Mouse (Mus musculus) lung, adult 2 months (tissue): Measurements from ENCODE around the gene Spata3. TPM values are rescaled to one million over a fixed set of nuclear protein-coding genes. Genes with fewer than 3 reads are reported as not detected.
"Not testable (repeated sequence)": the region's sequence is repeated elsewhere in the genome, so short reads cannot be mapped to it uniquely, and the experiment has no call there.

ENCODE experiments used
- DNase-seq: peaks from one replicate; pipeline ENCODE4 v3.0.0; 2022
- H3K4me1 ChIP-seq: fragments of 200-500 bp; 2 replicates; pipeline ENCODE4 v1.6.1; 2011; ENCODE audit warnings: low read length; ENCODE audit not compliant: control insufficient read depth, insufficient read depth
- H3K4me3 ChIP-seq: fragments of 200-500 bp; replicated peaks from 2 replicates; pipeline ENCODE3; 2011; ENCODE audit warnings: low read depth, mild to moderate bottlenecking, control low read depth, low read length; ENCODE audit errors: extremely low read depth
- CTCF ChIP-seq: fragments of 200-500 bp; IDR thresholded peaks from 2 replicates; pipeline ENCODE4 v1.5.1; 2011; ENCODE audit warnings: mild to moderate bottlenecking, low read length, control low read depth; ENCODE audit not compliant: insufficient read depth
- POLR2A ChIP-seq: fragments of 200-500 bp; IDR thresholded peaks from 2 replicates; pipeline ENCODE4 v1.6.1; 2011; ENCODE audit warnings: low read depth, mild to moderate bottlenecking, control low read depth, low read length, borderline replicate concordance; ENCODE audit errors: extremely low read depth
- WGBS: fragments of 180-500 bp; shearing (Covaris S2); methylation state at CpG from one replicate; pipeline ENCODE4 v1.1.7; 2018; 5-methylcytosine and 5-hydroxymethylcytosine counted together
- polyA plus RNA-seq: library from polyadenylated mRNA; depleted of rRNA; stranded (reverse); fragments of >200 nt; gene quantifications from 2 replicates; pipeline ENCODE4 v1.2.3, GENCODE M21; 2012; rRNA removed

Gene Spata3
- 0.21 TPM in 1 of 2 replicates, not detected in the other for polyA plus RNA-seq

GRCm38 (mm10) chr1:86016516-86016915, at the start of gene Spata3:
Gene Spata3, plus strand, starts transcription at chr1:86016816.
- peaks cover 2% of the 10 kb centered on the region; the same call in 1 of the 2 replicates for H3K4me1 ChIP-seq
- no peak within 1 kb of the TSS for H3K4me3 ChIP-seq
- no peak for DNase-seq
- 80% methylated on average over 8 of the region's 8 CpGs for WGBS
- TF ChIP-seq CTCF, result no peak
- TF ChIP-seq POLR2A, result no peak

- no peak for DNase-seq
- no peak overlapping the region for H3K4me3 ChIP-seq
- TF ChIP-seq POLR2A (no peak), CTCF (no peak)
- WGBS, result 67% methylated on average over 1 of the region's 1 CpGs
- no peaks in the 10 kb centered on the region for H3K4me1 ChIP-seq
Observed at GRCm38 (mm10) chr1:85969081-85969480, 47.5 kb upstream of the Spata3 start.

DNA sequence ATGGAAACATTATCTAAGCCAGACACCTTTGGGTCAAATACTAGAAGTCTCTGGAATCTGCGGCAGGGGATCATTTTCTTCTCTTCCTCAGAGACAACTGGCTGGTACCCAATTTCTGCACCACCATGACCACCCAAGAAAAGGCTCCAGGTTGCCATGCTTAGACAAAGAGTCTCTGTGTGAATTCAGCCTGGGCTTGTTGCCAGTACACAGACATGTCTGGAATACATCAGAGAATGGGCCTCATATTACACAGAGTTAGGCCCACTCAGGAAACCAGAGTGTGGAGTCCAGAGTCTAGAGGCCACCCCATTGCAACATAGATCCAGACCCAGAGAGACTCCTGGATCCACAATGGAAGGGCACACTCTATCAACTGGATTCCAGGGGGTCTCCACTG, 47.1 kb upstream of the Spata3 start:
- WGBS, result 64% methylated on average over 1 of the region's 1 CpGs
- DNase-seq, result no peak
- TF ChIP-seq CTCF, result no peak
- no peak for TF ChIP-seq POLR2A

DNA sequence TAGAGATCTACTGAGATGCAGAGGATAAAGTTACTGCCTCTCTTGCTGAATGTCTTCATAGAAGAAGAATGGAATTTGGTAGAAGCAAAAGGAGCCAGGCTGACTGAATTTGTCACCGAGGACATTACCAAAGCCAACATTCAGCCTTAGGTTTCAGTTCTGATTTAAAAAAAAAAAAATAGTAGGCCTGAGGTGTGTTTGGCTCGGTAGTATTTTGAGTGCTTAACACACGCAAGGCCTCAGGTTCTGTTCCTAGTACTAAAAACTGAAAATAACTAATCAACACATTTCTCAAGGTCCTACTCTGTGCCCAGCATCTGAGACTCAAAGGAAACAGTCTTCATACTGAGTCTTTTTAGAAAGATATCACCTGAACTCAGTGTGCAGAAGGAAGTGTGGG, 45.5 kb upstream of the Spata3 start:
- TF ChIP-seq CTCF, result no peak
- no peak for TF ChIP-seq POLR2A
- no peak for DNase-seq
- Histone ChIP-seq H3K4me3 (no peak overlapping the region), H3K4me1 (no peaks in the 10 kb centered on the region)
- WGBS, result 85% methylated on average over 3 of the region's 3 CpGs

More for the DNA sequence above, 47.1 kb upstream of the Spata3 start:
- H3K4me1 ChIP-seq, result no peaks in the 10 kb centered on the region
- H3K4me3 ChIP-seq, result no peak overlapping the region

DNA sequence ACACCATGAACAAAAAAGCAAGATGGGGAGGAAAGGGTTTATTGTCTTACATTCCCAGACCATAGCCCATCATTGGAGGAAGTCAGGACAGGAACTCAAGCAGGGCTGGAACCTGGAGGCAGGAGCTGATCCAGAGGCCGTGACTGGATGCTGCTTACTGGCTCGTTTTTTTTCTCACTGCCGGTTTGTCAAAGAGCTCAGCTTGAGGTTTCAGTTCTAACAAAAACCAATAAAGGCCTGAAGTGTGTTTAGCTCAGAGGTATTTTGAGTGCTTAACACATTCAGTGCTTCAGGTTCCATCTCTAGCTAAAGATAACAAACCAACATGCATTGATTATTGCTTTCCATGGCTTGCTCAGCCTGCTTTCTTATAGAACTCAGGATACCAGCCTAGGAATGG, 44.3 kb upstream of the Spata3 start:
- DNase-seq, result no peak
- no peak for TF ChIP-seq POLR2A
- no peak for TF ChIP-seq CTCF
- Histone ChIP-seq H3K4me3 (no peak overlapping the region), H3K4me1 (no peaks in the 10 kb centered on the region)
- 46% methylated on average over 3 of the region's 3 CpGs for WGBS

GRCm38 (mm10) chr1:85973468-85973877, 43.1 kb upstream of the Spata3 start:
- H3K4me1 ChIP-seq, result no peaks in the 10 kb centered on the region
- H3K4me3 ChIP-seq, result no peak overlapping the region
- TF ChIP-seq POLR2A, result no peak
- TF ChIP-seq CTCF, result no peak
- WGBS, result 83% methylated on average over 2 of the region's 2 CpGs
- DNase-seq, result no peak

DNA sequence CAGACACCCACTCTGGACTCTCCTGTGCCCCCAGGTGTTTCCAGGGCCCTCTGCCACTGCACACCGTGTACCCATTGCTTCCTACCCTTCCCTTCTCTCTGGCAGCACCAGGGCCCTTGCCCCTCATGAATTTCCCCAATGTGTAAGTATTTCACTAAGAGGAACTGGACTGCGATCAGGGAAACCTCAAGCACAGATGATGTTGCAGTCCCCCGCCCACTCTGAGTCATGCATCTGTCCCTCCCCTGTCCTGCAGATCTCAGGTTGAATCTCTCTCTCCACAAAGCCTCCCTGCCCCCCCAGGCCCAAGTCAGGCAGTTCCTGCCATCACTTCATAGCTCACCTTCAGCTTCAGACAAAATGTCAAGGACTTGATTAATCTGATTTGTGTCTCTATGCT, 38.9 kb upstream of the Spata3 start:
- WGBS, result 62% methylated on average over 3 of the region's 3 CpGs
- no peak for DNase-seq
- H3K4me1 ChIP-seq, result no peaks in the 10 kb centered on the region
- TF ChIP-seq POLR2A (no peak), CTCF (no peak)
- no peak overlapping the region for H3K4me3 ChIP-seq

GRCm38 (mm10) chr1:85981738-85982357, 34.8 kb upstream of the Spata3 start:
- H3K4me3 ChIP-seq, result no peak overlapping the region
- TF ChIP-seq POLR2A (no peak), CTCF (no peak)
- WGBS, result 40% methylated on average over 7 of the region's 7 CpGs
- H3K4me1 ChIP-seq, result no peaks in the 10 kb centered on the region
- no peak for DNase-seq

- no peak for DNase-seq
- Histone ChIP-seq H3K4me3 (no peak overlapping the region), H3K4me1 (no peaks in the 10 kb centered on the region)
- TF ChIP-seq POLR2A (no peak), CTCF (no peak)
- 66% methylated on average over 3 of the region's 3 CpGs for WGBS
Observed at GRCm38 (mm10) chr1:85985784-85986183, 30.8 kb upstream of the Spata3 start.

- no peaks in the 10 kb centered on the region for H3K4me1 ChIP-seq
- no peak for TF ChIP-seq CTCF
- no peak for TF ChIP-seq POLR2A
- no peak overlapping the region for H3K4me3 ChIP-seq
- 66% methylated on average over 4 of the region's 4 CpGs for WGBS
- no peak for DNase-seq
Observed at GRCm38 (mm10) chr1:85988351-85988750, 28.3 kb upstream of the Spata3 start.

- not testable (repeated sequence) for H3K4me3 ChIP-seq, DNase-seq, H3K4me1 ChIP-seq
- 78% methylated on average over 4 of the region's 4 CpGs for WGBS
Observed at GRCm38 (mm10) chr1:85988882-85989281, 27.7 kb upstream of the Spata3 start.
